Mouse (Mus musculus) ES-CJ7 (cell line): Measurements from ENCODE around the gene Olfr355.

Experiments used
- DNase-seq: peaks from one replicate; pipeline ENCODE4 v3.0.0; 2011; ENCODE audit warnings: low read depth, low spot score

The Olfr355 gene

DNA sequence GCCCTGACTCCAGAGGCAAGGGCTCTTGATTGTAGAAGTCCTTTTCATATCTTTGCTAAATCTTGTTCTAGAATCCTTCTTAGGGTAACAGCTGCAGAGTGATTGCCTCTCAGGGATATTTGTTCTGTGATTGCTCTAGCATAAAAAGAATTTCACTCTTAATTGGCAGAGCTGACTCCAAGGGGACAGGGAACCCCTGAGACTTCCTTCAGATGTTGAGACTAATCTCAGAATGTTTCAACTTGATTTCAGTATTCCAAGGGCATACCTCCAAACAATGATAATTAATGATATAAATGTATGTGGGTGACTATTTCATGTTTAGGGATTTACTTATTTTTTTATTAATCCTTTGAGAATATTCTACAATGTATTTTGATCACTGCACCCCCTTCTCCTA is at the start of gene Olfr355:
Gene Olfr355 (minus strand): TSS at position 101 of the 400 bp plus-strand sequence.
- DNase-seq, result no peak

DNA sequence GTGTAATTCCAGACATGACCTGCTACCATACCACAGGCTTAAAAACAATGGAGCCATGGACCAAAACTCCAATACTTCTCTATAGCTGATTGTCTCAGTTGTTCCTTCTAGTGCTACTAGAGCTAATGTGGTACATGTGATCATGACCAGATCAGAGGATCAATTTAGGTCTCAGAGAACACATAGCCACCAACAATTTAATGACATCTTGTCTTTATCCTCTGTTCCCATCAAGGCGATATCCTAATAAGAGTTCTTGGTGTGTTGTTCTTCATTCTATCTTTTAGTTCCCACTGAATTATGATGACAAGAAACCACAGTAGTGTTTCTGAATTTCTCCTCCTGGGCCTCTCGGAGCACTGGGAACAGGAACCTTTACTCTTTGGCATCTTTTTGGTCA is 8.1 kb upstream of the Olfr355 start, which contains the start of gene Olfr356:
Gene Olfr356 (plus strand): TSS at position 301 of the 400 bp plus-strand sequence.
- DNase-seq, result no peak

DNA sequence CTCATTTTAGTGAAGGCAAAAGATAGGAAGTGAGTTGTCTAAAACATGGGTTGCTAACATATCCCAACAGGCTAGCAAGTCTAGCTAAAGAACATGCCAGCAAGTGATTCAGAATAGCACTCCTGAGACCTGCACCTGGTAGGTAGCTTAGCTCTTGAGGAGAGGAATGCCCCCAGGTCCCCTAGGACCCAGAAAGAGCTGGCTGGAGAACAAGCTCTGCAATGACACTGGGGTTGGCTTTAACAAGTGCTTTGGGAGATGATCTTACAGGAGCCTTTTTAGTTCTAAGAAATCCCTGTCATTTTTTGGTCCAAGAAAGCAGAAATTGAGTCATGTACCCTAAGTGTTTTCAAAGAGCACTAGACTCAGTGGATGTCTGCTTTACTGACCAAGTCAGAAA is 23.3 kb downstream of the Olfr355 start, which contains the start of gene Olfr354:
Gene Olfr354 (plus strand): TSS at position 301 of the 400 bp plus-strand sequence.
- no peak for DNase-seq

DNA sequence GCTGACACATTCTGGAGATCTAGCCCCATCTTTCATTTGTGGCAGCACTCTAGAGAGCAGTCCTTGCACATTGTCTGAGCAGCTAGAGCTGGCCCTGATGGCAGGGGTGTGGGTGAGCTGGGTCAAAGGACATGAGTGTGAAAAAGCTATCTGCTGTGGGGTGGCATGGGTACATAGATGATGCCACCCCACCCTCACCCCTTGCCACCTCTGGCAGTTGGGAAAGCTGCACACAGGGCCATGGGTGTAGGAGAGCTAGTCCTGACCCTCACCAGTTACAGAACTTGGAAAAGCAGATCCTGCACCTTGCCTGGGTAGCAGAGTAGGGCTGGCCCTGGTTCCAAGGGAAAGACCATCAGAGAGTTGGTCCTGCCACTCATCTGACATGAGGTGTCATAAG is 31.6 kb downstream of the Olfr355 start:
- no peak for DNase-seq

DNA sequence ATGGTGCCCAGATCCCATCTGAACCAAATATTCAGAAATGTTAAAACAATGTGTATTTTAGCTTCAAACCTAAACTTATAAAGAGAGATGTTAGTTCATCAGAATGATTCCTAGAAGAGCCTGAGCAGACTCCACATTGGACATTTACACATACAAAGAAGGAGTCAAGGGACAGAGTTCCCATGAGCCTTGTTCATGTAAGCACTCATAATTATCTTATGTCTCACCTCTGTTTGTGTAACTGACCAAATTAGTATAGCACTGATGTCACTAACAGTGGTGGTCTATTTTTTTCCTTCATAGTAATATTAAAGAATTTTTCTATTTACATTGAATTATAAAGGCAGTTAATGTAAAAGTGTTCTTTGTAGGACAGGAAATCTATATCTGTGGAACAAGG is 35.9 kb downstream of the Olfr355 start, which contains the start of gene Olfr353:
Gene Olfr353 (minus strand): TSS at position 101 of the 400 bp plus-strand sequence.
- no peak for DNase-seq
